Mouse (Mus musculus): Measurements from ENCODE around the gene Fra10ac1. TPM values are rescaled to one million over a fixed set of nuclear protein-coding genes. Genes with fewer than 3 reads are reported as not detected.

The Fra10ac1 gene
- polyA plus RNA-seq, 2 experiments, result 8.7 to 12.1 TPM

DNA sequence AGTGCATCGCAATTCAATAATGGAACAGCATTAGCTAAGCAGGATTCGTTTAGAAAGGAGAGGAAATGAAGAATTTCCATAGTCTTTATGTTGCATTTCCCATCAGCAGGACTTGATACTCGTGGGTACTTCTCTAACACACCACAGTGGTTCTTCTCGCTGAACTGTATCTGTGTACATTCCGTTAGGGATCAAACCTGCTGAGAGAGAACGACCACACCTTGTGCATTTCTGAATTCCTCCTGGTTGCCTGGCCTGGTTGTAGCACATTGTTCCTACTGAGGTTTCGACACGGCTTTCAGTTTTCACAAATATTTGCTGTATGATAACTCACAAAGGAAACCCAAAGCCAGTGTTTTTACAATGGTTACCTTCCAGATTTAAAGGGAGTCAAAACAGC lies 20.8 kb upstream of the Fra10ac1 start:
- Histone ChIP-seq H3K9ac (replicated peaks) (no peak overlapping the region), H3K36me3 (replicated peaks; ENCODE audit: control insufficient read depth, insufficient read depth, low read depth) (no peaks in the 10 kb centered on the region), H3K9me3 (ENCODE audit: control insufficient read depth, low read length) (no peaks in the 10 kb centered on the region), H3K4me2 (ENCODE audit: low read depth) (no peak overlapping the region), H3K4me3 (ENCODE audit: insufficient read depth in 1 of 2, low read depth in 2 of 2, low read length in 2 of 2) (no peak overlapping the region), H3K27me3 (ENCODE audit: control insufficient read depth, insufficient read depth, low read length) (no peaks in the 10 kb centered on the region), H3K4me1 (replicated peaks; ENCODE audit: control insufficient read depth in 2 of 2, insufficient read depth in 2 of 2, low read length in 1 of 2) (no peaks in the 10 kb centered on the region), H3K27ac (no peak overlapping the region)
- no peak for TF ChIP-seq CTCF (IDR thresholded peaks at IDR 0.05; ENCODE audit: low read depth)
- no peak for TF ChIP-seq EP300 (IDR thresholded peaks at IDR 0.05; ENCODE audit: low read depth)
- WGBS (ENCODE audit: insufficient replicate concordance), result 51% methylated on average over 8 of the region's 8 CpGs
- DNase-seq (ENCODE audit: low read depth in 3 of 3, low spot score in 3 of 3) (no peak), ATAC-seq (ENCODE audit: insufficient read depth) (no peak)

DNA sequence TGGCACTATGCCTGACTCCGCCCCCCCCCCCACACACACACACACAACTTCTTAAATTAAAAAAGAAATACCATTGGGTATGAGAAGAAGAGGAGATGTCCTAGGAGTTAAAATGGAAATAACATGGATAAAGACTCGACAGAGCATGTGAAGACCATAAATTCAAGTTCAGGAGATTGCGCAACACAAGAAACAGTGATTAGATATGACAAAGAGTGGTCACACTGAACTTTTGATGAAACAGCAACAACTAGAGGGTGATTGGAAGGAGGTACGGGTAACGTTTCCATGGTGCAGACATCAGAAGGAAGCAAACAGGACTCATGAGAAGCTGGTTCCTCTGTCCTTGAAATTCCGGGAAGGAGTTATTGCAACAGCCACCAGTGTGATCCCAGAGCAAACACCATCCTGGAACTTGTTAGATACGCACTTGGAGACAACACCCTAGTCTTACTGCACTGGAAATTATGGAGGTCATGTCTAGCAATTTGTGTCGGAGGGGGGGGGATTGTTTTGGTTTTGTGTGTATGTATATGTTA lies 18.4 kb upstream of the Fra10ac1 start:
- no peak for TF ChIP-seq EP300 (IDR thresholded peaks at IDR 0.05; ENCODE audit: low read depth)
- no peak for TF ChIP-seq CTCF (IDR thresholded peaks at IDR 0.05; ENCODE audit: low read depth)
- Histone ChIP-seq H3K9me3 (ENCODE audit: control insufficient read depth, low read length) (no peaks in the 10 kb centered on the region), H3K9ac (replicated peaks) (no peak overlapping the region), H3K4me3 (ENCODE audit: insufficient read depth in 1 of 2, low read depth in 2 of 2, low read length in 2 of 2) (no peak overlapping the region), H3K36me3 (replicated peaks; ENCODE audit: control insufficient read depth, insufficient read depth, low read depth) (no peaks in the 10 kb centered on the region), H3K4me2 (ENCODE audit: low read depth) (no peak overlapping the region), H3K27ac (no peak overlapping the region), H3K27me3 (ENCODE audit: control insufficient read depth, insufficient read depth, low read length) (no peaks in the 10 kb centered on the region), H3K4me1 (replicated peaks; ENCODE audit: control insufficient read depth in 2 of 2, insufficient read depth in 2 of 2, low read length in 1 of 2) (no peaks in the 10 kb centered on the region)
- ATAC-seq (ENCODE audit: insufficient read depth) (no peak), DNase-seq (ENCODE audit: low read depth in 3 of 3, low spot score in 3 of 3) (no peak)
- WGBS (ENCODE audit: insufficient replicate concordance), result 60% methylated on average over 8 of the region's 8 CpGs

DNA sequence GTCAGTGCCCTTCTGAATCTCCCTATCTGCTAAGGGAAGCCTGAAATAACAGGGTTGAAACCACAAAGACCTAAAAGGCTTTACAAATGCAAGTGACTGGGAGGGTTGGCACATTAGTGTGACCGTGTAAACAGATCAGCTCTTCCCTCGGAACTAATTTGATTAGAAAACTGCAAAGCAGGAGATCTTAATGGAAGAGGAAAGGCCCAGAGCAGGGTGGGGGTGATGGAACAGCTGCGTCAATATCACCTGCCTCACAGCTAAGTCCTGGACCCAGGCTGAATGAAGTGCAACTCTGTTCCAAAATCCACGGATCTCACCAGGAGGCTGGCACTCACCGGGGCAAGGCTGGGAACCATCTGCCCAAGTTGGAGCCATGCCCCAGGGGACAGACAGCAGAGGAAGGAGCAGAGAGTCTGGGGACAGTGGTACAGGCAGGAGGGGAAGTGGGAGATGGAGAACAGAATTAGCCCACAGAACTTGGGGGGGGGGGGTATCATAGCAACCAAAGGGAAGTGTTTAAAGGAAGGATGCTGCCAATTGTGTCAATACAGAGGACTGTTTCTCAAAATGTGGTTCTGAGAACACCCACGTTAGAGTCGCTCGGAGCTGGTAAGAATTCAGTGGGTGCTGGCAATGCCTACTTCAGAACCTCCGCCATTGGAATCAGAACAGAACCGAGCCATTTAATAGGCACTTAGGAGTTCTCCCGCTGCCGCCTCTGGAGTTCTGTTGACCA lies 14.4 kb upstream of the Fra10ac1 start:
- no peaks in the 10 kb centered on the region for H3K36me3 ChIP-seq (replicated peaks; ENCODE audit: control insufficient read depth, insufficient read depth, low read depth)
- no peak overlapping the region for H3K4me3 ChIP-seq (ENCODE audit: insufficient read depth in 1 of 2, low read depth in 2 of 2, low read length in 2 of 2)
- no peaks in the 10 kb centered on the region for H3K4me1 ChIP-seq (replicated peaks; ENCODE audit: control insufficient read depth in 2 of 2, insufficient read depth in 2 of 2, low read length in 1 of 2)
- ATAC-seq (ENCODE audit: insufficient read depth) (no peak), DNase-seq (ENCODE audit: low read depth in 3 of 3, low spot score in 3 of 3) (no peak)
- no peak overlapping the region for H3K9ac ChIP-seq (replicated peaks)
- TF ChIP-seq EP300 (IDR thresholded peaks at IDR 0.05; ENCODE audit: low read depth) (no peak), CTCF (IDR thresholded peaks at IDR 0.05; ENCODE audit: low read depth) (no peak)
- no peak overlapping the region for H3K27ac ChIP-seq
- H3K9me3 ChIP-seq (ENCODE audit: control insufficient read depth, low read length), result no peaks in the 10 kb centered on the region
- no peaks in the 10 kb centered on the region for H3K27me3 ChIP-seq (ENCODE audit: control insufficient read depth, insufficient read depth, low read length)
- H3K4me2 ChIP-seq (ENCODE audit: low read depth), result no peak overlapping the region
- 46% methylated on average over 12 of the region's 12 CpGs for WGBS (ENCODE audit: insufficient replicate concordance)

DNA sequence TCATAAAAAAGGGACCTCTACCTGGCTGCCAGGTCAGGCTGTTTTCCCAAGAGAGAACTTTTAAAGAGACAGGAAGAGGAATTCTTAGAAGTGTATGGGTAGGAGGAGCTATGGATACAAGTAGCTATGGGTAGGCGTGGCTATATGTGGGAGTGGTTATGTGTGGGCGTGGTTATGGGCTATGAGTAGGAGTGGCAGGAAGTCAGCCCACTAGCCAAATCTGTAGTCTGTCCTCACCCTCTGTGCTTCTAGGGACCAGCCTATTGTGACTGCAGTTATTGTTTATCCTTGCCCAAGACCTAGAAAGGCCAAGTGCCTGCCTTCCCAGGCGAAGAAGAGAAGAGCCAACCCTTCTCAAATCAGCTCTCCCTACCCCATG lies 13.9 kb upstream of the Fra10ac1 start:
- Histone ChIP-seq H3K27ac (no peak overlapping the region), H3K9ac (replicated peaks) (no peak overlapping the region), H3K4me2 (ENCODE audit: low read depth) (no peak overlapping the region), H3K36me3 (replicated peaks; ENCODE audit: control insufficient read depth, insufficient read depth, low read depth) (no peaks in the 10 kb centered on the region), H3K9me3 (ENCODE audit: control insufficient read depth, low read length) (no peaks in the 10 kb centered on the region), H3K27me3 (ENCODE audit: control insufficient read depth, insufficient read depth, low read length) (no peaks in the 10 kb centered on the region), H3K4me3 (ENCODE audit: insufficient read depth in 1 of 2, low read depth in 2 of 2, low read length in 2 of 2) (no peak overlapping the region), H3K4me1 (replicated peaks; ENCODE audit: control insufficient read depth in 2 of 2, insufficient read depth in 2 of 2, low read length in 1 of 2) (no peaks in the 10 kb centered on the region)
- ATAC-seq (ENCODE audit: insufficient read depth), result no peak
- no peak for TF ChIP-seq CTCF (IDR thresholded peaks at IDR 0.05; ENCODE audit: low read depth)
- no peak for TF ChIP-seq EP300 (IDR thresholded peaks at IDR 0.05; ENCODE audit: low read depth)
- peak in 1 of 3 experiments; percentile 24 for DNase-seq (ENCODE audit: low read depth in 3 of 3, low spot score in 3 of 3)
- WGBS (ENCODE audit: insufficient replicate concordance), result 25% methylated on average over 3 of the region's 3 CpGs

DNA sequence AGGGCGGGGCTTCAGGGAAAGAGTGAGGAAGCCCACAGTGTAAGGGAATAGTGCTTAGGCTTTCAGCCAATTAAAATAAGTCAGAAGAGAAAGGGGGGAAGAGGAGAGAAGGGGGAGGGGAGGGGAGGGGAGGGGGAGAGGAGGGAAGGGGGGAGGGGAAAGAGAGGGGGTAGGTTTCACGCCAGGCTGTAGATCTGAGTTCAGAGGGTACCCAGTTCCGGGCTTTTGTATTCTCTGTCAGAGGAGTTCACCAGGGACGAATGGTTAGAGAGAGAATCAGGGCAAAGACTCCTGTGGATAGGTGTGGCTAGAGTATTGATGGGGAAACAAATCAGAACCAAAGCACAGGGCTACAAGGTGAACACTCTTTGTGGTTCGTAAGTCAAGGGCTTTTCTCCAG lies 12.6 kb upstream of the Fra10ac1 start:
- 57% methylated on average over 5 of the region's 5 CpGs for WGBS (ENCODE audit: insufficient replicate concordance)
- DNase-seq (ENCODE audit: low read depth in 3 of 3, low spot score in 3 of 3) (no peak), ATAC-seq (ENCODE audit: insufficient read depth) (no peak)
- Histone ChIP-seq H3K27me3 (ENCODE audit: control insufficient read depth, insufficient read depth, low read length) (no peaks in the 10 kb centered on the region), H3K36me3 (replicated peaks; ENCODE audit: control insufficient read depth, insufficient read depth, low read depth) (no peaks in the 10 kb centered on the region), H3K4me3 (ENCODE audit: insufficient read depth in 1 of 2, low read depth in 2 of 2, low read length in 2 of 2) (no peak overlapping the region), H3K4me2 (ENCODE audit: low read depth) (no peak overlapping the region), H3K9me3 (ENCODE audit: control insufficient read depth, low read length) (no peaks in the 10 kb centered on the region), H3K9ac (replicated peaks) (no peak overlapping the region), H3K27ac (no peak overlapping the region), H3K4me1 (replicated peaks; ENCODE audit: control insufficient read depth in 2 of 2, insufficient read depth in 2 of 2, low read length in 1 of 2) (no peaks in the 10 kb centered on the region)
- TF ChIP-seq CTCF (IDR thresholded peaks at IDR 0.05; ENCODE audit: low read depth), result no peak
- TF ChIP-seq EP300 (IDR thresholded peaks at IDR 0.05; ENCODE audit: low read depth), result no peak
